Mouse (Mus musculus): Measurements from ENCODE around the gene Fgfr2.

Gene Fgfr2

GRCm38 (mm10) chr7:132697258-132697796, 425.8 kb downstream of the Fgfr2 start:
- no peak for DNase-seq (ENCODE audit: low read depth, low spot score)

DNA sequence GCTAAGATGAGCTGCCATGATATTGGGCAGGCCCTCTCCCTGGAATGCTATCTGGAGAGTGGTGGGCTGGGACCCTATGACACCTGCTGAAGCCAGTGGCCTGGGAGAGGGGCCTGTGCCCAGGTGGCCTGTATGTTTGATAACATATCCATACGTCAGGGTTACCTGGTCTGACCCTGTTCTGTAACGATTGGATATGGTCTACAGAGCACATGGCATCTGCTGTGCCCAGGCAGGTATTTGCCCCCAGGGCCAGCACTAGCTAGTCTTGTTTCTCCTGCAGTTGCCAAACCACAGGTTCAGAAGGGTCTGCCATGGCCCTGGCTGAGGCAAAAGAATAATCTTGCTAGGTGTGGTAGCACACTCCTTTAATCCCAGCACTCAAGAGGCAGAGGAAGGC, 429.6 kb downstream of the Fgfr2 start:
- DNase-seq (ENCODE audit: low read depth, low spot score) = no peak

DNA sequence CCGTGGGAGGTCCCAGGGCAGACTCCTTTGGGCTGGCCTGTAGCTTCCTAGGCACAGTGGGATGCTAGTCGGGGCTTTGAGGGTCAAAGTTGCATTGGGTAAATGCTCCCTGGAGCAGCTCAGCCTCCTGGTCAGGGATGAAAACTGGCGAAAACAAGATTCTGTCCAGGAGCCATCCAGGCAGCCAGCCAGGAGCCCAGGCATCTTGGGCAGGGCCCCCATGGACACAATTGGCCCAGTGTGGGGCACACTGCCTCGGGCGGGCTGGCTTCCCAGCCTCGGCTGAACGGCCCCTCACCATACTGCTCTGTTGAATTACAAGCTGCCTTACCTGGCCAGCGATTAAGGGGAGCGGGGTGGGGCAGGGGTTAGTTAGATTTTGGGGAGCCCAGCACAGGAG, 430.4 kb downstream of the Fgfr2 start:
- DNase-seq (ENCODE audit: low read depth, low spot score) = no peak

DNA sequence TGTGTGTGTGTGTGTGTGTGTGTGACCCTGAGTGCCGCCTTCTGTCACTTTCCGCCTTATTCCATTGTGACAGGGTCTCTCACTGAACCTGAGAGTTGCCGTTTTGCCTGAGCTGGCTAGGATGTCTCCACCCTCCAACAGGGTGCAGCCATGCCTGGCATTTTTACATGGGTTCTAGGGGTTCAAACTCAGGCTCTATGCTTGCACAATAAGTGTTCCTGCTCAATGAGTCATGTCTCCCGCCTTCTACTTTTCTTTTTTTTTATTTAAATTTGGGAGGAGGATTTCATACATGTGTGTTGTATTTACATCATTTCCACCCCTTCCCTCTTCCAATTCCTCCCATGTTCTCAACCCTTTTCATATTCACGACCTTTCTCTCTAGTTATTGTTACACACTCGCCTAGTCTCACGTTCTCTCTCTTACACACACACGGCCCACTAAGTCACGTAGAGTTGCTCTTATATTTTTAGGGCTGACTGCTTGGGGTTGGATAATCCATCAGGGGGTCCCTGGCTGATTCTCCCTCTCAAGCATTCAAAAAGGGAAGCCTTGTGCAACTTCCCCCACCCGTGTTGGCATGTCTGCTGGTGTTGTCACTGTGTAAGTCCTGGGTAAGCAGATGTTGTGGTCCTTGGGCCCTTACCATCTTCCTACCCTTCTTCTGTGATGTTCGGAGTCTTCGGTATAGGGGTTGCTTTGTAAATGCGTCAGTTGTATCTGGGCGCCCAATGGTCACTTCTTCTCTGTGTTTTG, 432.3 kb downstream of the Fgfr2 start:
- no peak for DNase-seq (ENCODE audit: low read depth, low spot score)

GRCm38 (mm10) chr7:132689722-132690121, 433.4 kb downstream of the Fgfr2 start:
- no peak for DNase-seq (ENCODE audit: low read depth, low spot score)

DNA sequence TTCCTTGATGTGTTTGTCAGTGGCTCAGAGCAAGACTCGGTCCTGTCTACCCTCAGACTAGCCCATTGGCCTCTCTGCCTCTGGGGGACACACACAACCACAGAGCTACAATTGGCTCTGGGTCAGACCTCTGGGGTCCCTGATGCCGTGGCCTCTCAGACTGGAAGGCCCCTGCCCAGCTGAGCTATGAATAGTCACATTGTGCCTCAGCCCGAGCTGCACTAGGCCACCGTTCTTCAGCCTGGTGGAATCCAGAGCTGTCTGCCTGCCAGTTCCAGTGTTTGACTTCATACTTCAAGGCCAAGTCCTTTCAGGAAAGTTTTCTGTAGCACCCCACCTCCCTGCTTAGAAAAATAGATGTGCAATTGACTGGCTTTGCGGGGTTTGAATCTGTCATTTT, 434.4 kb downstream of the Fgfr2 start:
- no peak for DNase-seq (ENCODE audit: low read depth, low spot score)

DNA sequence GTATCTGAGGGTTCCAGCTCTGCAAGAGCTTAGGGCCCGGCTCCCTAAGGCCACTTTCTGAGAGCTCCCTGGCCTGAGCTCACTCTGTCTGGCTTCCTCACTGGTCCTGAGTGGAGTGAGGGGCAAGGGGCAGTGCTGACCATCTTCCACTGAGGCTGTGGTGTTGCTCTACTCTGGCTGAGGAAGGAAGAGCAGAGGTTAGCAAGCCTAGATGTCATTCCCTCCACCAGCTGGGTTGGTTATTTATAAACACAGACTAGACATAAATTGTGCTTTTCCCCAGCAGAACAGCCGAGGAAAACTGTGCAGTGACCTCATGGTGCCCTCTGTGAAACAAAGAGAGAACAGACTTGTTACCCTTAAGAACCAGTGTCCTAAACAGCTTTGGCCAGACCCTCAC, 435.3 kb downstream of the Fgfr2 start:
- DNase-seq (ENCODE audit: low read depth, low spot score) = no peak

DNA sequence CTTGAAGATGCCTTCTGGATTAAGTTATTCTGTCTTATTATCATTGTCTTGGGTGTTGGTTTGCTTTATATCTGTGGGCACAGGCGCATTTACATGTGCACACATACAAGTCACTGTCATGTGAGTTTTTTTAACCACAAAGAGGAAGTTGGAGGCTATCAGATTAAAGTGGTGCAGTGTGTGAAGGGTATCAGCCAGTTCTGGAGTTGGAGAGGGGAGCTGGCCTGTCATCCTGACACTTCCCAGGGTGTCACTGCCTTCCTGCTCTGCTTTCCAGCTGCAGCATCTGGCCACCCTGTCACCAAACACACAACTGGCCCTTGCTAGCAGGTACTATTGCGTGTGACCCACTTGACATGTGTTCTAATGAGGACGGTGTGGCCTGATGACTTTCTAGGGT, 436.6 kb downstream of the Fgfr2 start:
- DNase-seq (ENCODE audit: low read depth, low spot score) = no peak

GRCm38 (mm10) chr7:132683923-132684322, 439.2 kb downstream of the Fgfr2 start:
- DNase-seq (ENCODE audit: low read depth, low spot score) = no peak

GRCm38 (mm10) chr7:132682901-132683300, 440.2 kb downstream of the Fgfr2 start:
- DNase-seq (ENCODE audit: low read depth, low spot score) = no peak

GRCm38 (mm10) chr7:132682336-132682735, 440.8 kb downstream of the Fgfr2 start:
- DNase-seq (ENCODE audit: low read depth, low spot score) = no peak

DNA sequence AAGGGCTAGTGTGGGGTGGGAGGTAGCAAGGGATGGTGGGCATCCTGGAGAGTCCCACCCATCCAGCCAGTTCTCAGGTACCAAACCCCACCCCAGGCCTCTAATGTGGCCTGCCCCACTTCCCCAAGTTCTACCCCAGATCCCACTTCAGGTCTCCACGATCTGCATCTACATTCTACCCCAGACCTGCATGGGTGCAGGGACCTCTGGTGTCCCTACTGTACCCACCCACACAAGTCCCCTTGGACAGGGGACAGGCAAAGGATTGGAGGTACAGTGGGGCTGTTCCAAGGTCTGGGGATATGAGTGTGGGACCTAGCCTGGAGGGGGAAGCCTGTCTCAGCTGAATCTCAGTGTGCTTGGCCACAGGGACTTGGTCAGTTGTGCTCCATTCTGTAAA, 441.3 kb downstream of the Fgfr2 start:
- DNase-seq (ENCODE audit: low read depth, low spot score) = no peak

GRCm38 (mm10) chr7:132681296-132681695, 441.9 kb downstream of the Fgfr2 start:
- no peak for DNase-seq (ENCODE audit: low read depth, low spot score)

DNA sequence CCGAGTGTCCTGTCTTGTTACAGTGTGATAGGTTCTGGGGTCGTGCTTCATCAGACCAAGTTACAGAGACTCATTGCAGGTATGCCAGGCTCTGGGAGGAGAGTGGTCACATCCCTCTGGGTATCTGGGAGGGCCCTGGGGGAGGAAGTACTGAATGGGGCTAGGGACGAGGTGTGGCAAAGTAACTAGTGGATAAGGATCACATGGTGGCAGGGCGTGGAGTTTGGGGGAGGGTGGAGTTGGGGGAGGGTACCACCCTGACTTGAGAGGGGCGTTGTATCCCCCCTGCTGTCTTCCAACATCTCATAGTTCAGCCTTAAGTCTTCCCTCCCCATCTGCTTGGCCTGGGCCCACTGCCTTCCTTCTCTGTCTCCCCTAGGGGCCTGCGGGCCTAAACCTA, 443.6 kb downstream of the Fgfr2 start:
- no peak for DNase-seq (ENCODE audit: low read depth, low spot score)

- DNase-seq (ENCODE audit: low read depth, low spot score) = no peak
Observed at GRCm38 (mm10) chr7:132679117-132679516, 444.0 kb downstream of the Fgfr2 start.

GRCm38 (mm10) chr7:132675922-132676321, 447.2 kb downstream of the Fgfr2 start:
- no peak for DNase-seq (ENCODE audit: low read depth, low spot score)

DNA sequence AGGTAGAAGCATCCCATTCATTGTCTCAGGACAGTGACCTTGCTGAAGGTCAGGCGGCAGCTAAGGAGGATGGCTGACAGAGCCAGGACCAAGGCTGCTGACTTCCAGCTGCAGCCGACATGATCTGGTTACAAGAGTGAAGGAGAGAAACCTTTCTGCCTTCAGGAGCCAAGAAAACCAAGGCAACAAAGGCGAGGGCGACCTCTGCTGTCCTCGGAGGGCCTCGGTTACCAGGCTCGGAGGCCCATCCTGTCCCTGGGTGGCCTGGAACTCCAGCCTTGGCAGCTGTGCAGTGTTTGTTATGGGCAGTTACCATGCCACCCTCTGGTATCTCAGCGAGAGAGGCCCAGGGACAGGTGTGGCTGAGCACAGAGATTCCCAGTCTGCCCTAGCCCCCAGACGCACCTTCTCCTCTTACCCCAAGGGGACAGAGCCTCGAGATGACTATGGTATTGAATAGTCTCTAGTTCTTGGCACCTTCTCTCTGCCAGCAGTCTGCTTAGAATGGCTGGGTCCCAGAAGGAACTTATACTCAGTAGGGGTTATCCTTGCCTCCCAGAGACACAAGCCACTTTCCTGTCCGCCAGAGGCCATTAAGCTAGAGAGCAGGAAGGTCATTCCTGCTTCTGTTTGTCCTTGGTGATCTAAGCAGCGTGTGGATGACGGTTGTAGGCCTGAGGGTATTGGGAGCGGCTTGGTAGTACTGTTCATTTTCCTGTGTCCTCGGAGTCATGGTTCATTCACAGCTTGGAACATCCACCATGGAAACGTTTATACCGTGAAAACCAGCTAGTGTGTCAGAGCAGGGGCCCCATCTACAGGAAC, 449.0 kb downstream of the Fgfr2 start:
- DNase-seq (ENCODE audit: low read depth, low spot score) = no peak

DNA sequence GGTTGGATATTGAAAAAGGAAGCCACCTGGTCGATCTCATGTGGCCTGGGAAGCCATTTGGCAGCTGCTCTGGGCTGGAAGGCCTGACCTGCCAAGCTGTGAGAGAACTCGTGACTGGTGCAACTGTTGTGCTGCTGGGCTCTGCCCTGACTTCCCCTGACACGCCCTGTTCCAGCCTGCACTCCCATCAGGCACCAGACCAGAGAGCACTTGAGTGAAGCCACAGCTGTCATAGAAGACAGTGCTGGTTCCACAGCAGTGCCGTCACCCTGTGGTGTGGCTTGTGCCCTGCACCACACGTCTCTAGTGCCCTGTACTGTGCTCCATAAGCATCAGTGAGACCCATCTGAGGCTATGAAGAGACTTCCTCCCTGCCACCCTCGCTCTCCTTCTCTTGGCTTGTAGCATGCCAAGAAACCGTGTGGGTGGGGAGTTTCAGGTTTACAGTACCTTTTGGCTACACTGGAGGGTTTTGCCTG, 450.6 kb downstream of the Fgfr2 start:
- no peak for DNase-seq (ENCODE audit: low read depth, low spot score)

- no peak for DNase-seq (ENCODE audit: low read depth, low spot score)
Observed at GRCm38 (mm10) chr7:132670863-132671165, 452.3 kb downstream of the Fgfr2 start.

- DNase-seq (ENCODE audit: low read depth, low spot score) = no peak
Observed at GRCm38 (mm10) chr7:132669999-132670862, 452.9 kb downstream of the Fgfr2 start.

GRCm38 (mm10) chr7:132668604-132669003, 454.5 kb downstream of the Fgfr2 start:
- no peak for DNase-seq (ENCODE audit: low read depth, low spot score)

DNA sequence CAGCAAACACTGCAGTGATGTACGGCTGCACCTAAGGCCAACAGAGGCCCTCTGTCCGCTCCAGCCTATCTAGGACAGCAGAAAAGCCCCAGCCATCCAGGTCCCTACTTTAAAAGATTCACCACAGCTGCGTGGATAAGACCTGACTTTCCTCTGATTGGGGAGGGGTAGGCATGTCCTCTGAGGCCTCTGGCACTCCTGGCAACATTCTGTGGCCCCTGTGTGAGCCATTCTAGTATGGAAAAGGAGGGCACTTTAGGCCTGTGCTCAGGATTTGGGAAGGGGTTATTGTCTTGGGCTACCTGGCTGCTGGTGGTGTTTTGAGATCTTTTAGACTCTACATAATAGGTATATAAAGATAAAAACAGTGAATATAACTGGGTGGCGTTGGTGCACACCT, 456.6 kb downstream of the Fgfr2 start:
- no peak for DNase-seq (ENCODE audit: low read depth, low spot score)
